Mouse (Mus musculus): ENCODE measurements at regions not wholly inside any gene's neighbourhood (a gene's known extent, or its start where the extent isn't known, plus 50 kb on each side); places are given as distances from the start of the nearest gene placed in this dataset.

DNA sequence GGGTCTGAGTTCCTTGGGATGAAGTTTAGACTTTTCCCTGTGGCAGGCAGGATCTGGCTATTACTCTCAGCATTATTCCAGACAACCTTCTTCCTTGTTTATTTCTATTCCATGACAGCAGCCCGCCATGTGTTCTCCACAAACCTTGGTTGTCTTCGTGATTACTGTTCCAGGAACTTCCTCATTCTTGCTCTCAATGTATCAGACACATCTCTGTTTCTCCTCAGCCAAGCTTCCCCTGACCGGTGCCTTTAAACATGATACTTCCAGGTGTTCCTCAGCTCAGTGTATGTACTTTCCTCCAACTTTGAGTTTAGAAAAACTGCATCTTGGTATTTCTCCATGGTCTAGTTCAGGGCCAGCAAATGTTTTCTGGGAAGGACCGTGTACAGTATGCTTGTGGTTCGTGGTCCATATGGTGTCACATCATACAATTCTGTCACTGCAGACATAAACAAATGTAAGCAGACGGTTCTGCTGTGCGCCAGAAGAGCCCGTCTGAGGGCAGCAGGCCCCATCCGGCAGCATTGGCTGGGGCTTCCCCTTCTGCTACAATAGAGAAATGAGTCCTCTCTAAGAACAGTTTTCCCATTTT is 64.2 kb downstream of the Peg10 start:
- peak; percentile 36 to 49 for ATAC-seq (replicated peaks in 1 of 2; ENCODE audit: insufficient read depth in 1 of 2, low FRiP score in 2 of 2, low TSS enrichment in 1 of 2, low read depth in 1 of 2, poor library complexity in 2 of 2, severe bottlenecking in 2 of 2)

GRCm38 (mm10) chr6:4813206-4813605 is 66.1 kb downstream of the Peg10 start:
- no peak for ATAC-seq (replicated peaks in 1 of 2; ENCODE audit: insufficient read depth in 1 of 2, low FRiP score in 2 of 2, low TSS enrichment in 1 of 2, low read depth in 1 of 2, poor library complexity in 2 of 2, severe bottlenecking in 2 of 2)

DNA sequence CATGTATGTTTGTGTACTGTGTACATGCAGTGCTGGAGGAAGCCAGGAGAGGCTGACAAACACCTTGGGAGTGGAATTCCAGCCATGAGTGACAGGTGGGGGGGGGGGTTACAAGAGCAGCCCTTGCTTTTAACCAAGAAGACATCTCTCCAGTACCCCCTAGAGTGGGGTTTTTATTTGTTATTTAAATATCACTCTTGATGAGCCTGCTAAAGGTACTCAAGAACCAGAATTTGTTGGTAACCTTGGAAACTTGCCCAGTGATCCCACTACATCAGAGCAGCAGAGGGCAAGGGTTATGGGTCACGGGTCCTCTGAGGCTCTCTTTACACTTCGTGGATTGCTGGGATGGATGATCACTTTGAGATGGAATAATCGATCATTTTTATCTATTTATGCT is 69.8 kb downstream of the Peg10 start:
- no peak for ATAC-seq (replicated peaks in 1 of 2; ENCODE audit: insufficient read depth in 1 of 2, low FRiP score in 2 of 2, low TSS enrichment in 1 of 2, low read depth in 1 of 2, poor library complexity in 2 of 2, severe bottlenecking in 2 of 2)

DNA sequence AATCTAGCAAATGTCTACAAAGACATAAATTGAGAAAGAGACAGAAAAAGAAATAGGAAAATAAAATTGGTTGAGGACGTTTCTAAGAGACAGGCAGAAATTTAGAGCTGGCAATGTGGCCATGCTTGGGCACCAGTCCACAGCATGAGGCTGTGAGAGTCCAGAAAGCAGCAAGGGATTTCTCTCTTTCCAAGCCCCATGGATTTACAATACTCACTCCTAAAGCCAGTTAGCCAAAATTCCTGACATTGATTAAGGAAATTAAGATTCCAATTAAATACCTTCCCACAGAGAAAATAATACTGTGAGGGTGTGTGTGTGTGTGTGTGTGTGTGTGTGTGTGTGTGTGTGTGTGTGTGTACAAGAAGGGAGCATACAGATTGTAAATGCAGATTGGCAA is 61.5 kb upstream of the Ppp1r9a start:
- ATAC-seq (replicated peaks in 1 of 2; ENCODE audit: insufficient read depth in 1 of 2, low FRiP score in 2 of 2, low TSS enrichment in 1 of 2, low read depth in 1 of 2, poor library complexity in 2 of 2, severe bottlenecking in 2 of 2): no peak

DNA sequence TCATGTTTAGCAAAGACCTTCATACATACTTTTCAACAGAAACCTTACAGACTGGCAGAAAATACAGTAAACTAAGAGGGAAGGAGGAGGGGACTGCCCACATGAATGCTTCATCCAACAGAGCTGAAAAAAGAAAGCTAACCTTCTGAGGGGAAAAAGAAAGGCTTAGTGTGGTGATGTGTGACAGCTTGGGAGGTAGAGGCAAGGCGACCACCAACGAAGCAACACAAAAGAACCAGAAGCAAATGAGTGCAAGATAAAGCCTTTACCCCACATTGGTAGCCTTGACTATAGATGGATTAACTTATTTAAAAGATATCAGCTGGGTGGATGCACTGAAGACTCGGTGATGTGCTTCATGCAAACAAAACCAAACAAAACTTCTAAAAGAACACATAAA is 53.0 kb upstream of the Ppp1r9a start:
- no peak for ATAC-seq (replicated peaks in 1 of 2; ENCODE audit: insufficient read depth in 1 of 2, low FRiP score in 2 of 2, low TSS enrichment in 1 of 2, low read depth in 1 of 2, poor library complexity in 2 of 2, severe bottlenecking in 2 of 2)

GRCm38 (mm10) chr6:4851040-4851439 is 51.7 kb upstream of the Ppp1r9a start:
- ATAC-seq (replicated peaks in 1 of 2; ENCODE audit: insufficient read depth in 1 of 2, low FRiP score in 2 of 2, low TSS enrichment in 1 of 2, low read depth in 1 of 2, poor library complexity in 2 of 2, severe bottlenecking in 2 of 2): no peak
